Mouse (Mus musculus) heart, postnatal 0 days (tissue): ENCODE data around the gene Sipa1l2.

Source experiments
- CTCF ChIP-seq: IDR thresholded peaks from 2 replicates; pipeline ENCODE4 v1.5.1; 2016; ENCODE audit warnings: antibody characterized with exemption, control low read depth, low read depth
- EP300 ChIP-seq: IDR thresholded peaks from 2 replicates; pipeline ENCODE4 v1.6.1; 2016; ENCODE audit warnings: antibody characterized with exemption, low read depth

DNA sequence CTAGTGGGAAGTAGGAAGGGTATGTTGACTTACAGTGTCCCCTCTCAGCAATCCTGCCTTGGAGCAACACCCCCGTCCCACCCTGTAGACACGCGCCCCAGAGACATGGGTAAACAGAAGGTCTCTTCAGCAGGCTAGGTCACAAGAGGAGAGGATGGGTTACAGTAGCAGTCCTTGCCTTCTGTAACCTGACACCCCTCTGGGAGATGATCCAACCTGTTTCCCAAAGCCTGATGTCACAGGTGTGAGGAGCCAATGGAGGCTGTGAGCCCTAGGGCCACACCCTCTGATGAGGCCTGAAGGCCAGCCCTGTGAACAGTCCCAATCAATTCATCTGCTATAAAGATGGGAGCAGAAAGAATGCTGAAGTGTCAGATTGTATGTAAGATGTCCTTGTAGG is 138.3 kb downstream of the Sipa1l2 start:
- TF ChIP-seq CTCF (no peak), EP300 (no peak)
